Mouse (Mus musculus): ENCODE data around the gene Dock9. TPM values are rescaled to one million over a fixed set of nuclear protein-coding genes. Genes with fewer than 3 reads are reported as not detected.

The Dock9 gene
- polyA plus RNA-seq, 1 experiment from 2014 or later = 9.7 TPM

DNA sequence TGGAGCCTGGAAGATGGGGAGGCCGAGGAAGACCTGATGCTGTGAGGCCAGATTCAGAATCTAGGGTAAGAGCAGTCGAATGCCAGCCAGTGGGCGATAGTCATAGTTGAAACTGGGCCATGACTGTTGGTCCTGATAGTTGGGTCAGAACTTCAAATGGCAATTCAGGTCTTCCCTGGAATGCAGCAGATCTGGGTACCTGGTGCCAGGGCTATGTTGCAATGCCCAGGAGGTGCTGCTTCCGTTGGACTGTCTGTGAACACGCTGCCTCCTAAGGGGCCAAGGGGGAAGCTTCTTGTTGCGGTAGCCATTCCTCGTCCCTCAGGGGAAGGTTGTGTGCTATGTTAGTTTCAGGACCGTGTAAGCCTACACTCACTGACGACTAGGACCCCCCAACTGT, 266.8 kb downstream of the Dock9 start:
- Histone ChIP-seq H3K27ac (replicated peaks) (no peak overlapping the region), H3K4me3 (replicated peaks) (no peak overlapping the region), H3K9ac (replicated peaks) (no peak overlapping the region), H3K4me2 (no peak overlapping the region), H3K9me3 (replicated peaks) (no peaks in the 10 kb centered on the region), H3K27me3 (replicated peaks) (no peaks in the 10 kb centered on the region), H3K4me1 (no peaks in the 10 kb centered on the region), H3K36me3 (no peaks in the 10 kb centered on the region)
- 87% methylated on average over 9 of the region's 9 CpGs for WGBS
- no peak for ATAC-seq (ENCODE audit: low FRiP score)

- no peaks in the 10 kb centered on the region for H3K27me3 ChIP-seq (replicated peaks)
- no peak overlapping the region for H3K4me2 ChIP-seq
- H3K9ac ChIP-seq (replicated peaks) = no peak overlapping the region
- 91% methylated on average over 3 of the region's 3 CpGs for WGBS
- no peaks in the 10 kb centered on the region for H3K4me1 ChIP-seq
- H3K4me3 ChIP-seq (replicated peaks) = no peak overlapping the region
- no peaks in the 10 kb centered on the region for H3K36me3 ChIP-seq
- H3K27ac ChIP-seq (replicated peaks) = no peak overlapping the region
- no peak for ATAC-seq (ENCODE audit: low FRiP score)
- H3K9me3 ChIP-seq (replicated peaks) = no peaks in the 10 kb centered on the region
These were observed 269.8 kb downstream of the Dock9 start for GRCm38 (mm10) chr14:121527883-121528282.

GRCm38 (mm10) chr14:121527201-121527600, 270.4 kb downstream of the Dock9 start:
- ATAC-seq (ENCODE audit: low FRiP score) = no peak
- Histone ChIP-seq H3K27me3 (replicated peaks) (no peaks in the 10 kb centered on the region), H3K4me3 (replicated peaks) (no peak overlapping the region), H3K9me3 (replicated peaks) (no peaks in the 10 kb centered on the region), H3K4me2 (no peak overlapping the region), H3K27ac (replicated peaks) (no peak overlapping the region), H3K9ac (replicated peaks) (no peak overlapping the region), H3K4me1 (no peaks in the 10 kb centered on the region), H3K36me3 (no peaks in the 10 kb centered on the region)
- 85% methylated on average over 1 of the region's 1 CpGs for WGBS

GRCm38 (mm10) chr14:121521709-121522108, 275.9 kb downstream of the Dock9 start:
- no peaks in the 10 kb centered on the region for H3K9me3 ChIP-seq (replicated peaks)
- H3K27ac ChIP-seq (replicated peaks) = no peak overlapping the region
- no peak overlapping the region for H3K4me2 ChIP-seq
- H3K4me3 ChIP-seq (replicated peaks) = no peak overlapping the region
- no peaks in the 10 kb centered on the region for H3K27me3 ChIP-seq (replicated peaks)
- H3K9ac ChIP-seq (replicated peaks) = no peak overlapping the region
- 76% methylated on average over 4 of the region's 4 CpGs for WGBS
- no peaks in the 10 kb centered on the region for H3K36me3 ChIP-seq
- H3K4me1 ChIP-seq = 0 out of 2 replicates have a peak, but pooled peaks cover 5% of the 10 kb centered on the region
- ATAC-seq (ENCODE audit: low FRiP score) = no peak

GRCm38 (mm10) chr14:121516881-121517280, 280.8 kb downstream of the Dock9 start:
- Histone ChIP-seq H3K9ac (replicated peaks) (no peak overlapping the region), H3K4me2 (no peak overlapping the region), H3K4me3 (replicated peaks) (no peak overlapping the region), H3K27ac (replicated peaks) (no peak overlapping the region), H3K36me3 (no peaks in the 10 kb centered on the region), H3K27me3 (replicated peaks) (no peaks in the 10 kb centered on the region), H3K4me1 (0 out of 2 replicates have a peak, but pooled peaks cover 5% of the 10 kb centered on the region), H3K9me3 (replicated peaks) (no peaks in the 10 kb centered on the region)
- no peak for ATAC-seq (ENCODE audit: low FRiP score)
- 87% methylated on average over 5 of the region's 5 CpGs for WGBS

GRCm38 (mm10) chr14:121508929-121509328, 288.7 kb downstream of the Dock9 start:
- no peak for ATAC-seq (ENCODE audit: low FRiP score)
- no peak overlapping the region for H3K9ac ChIP-seq (replicated peaks)
- peaks cover 24% of the 10 kb centered on the region for H3K27me3 ChIP-seq (replicated peaks)
- no peak overlapping the region for H3K4me2 ChIP-seq
- H3K4me3 ChIP-seq (replicated peaks) = no peak overlapping the region
- H3K4me1 ChIP-seq = 0 out of 2 replicates have a peak, but pooled peaks cover 4% of the 10 kb centered on the region
- no peaks in the 10 kb centered on the region for H3K36me3 ChIP-seq
- no peaks in the 10 kb centered on the region for H3K9me3 ChIP-seq (replicated peaks)
- H3K27ac ChIP-seq (replicated peaks) = no peak overlapping the region
- WGBS = 83% methylated on average over 2 of the region's 2 CpGs

DNA sequence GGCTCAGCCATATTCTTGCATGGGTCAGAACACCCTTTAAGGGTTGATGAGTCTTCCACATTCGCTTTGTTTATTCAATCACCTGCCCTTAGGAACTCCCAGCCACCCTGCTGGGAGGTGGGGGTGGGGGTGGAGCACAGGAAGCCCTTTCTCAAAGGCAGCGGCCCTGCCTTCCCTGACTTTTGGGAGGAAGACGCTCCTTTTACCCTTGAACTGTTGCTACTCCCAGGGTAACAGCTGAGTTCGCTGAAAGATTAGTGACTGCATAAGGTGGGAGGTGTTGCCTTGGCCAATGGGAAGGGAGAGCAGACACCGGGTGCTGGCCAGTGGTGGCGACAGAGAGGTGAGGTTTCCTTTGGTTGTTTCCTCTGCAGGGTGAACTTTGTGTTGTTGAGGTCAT, 291.3 kb downstream of the Dock9 start:
- H3K36me3 ChIP-seq = no peaks in the 10 kb centered on the region
- H3K4me1 ChIP-seq = 0 out of 2 replicates have a peak, but pooled peaks cover 4% of the 10 kb centered on the region
- no peaks in the 10 kb centered on the region for H3K9me3 ChIP-seq (replicated peaks)
- H3K27me3 ChIP-seq (replicated peaks) = peaks cover 29% of the 10 kb centered on the region
- ATAC-seq (ENCODE audit: low FRiP score) = no peak
- H3K4me3 ChIP-seq (replicated peaks) = no peak overlapping the region
- no peak overlapping the region for H3K9ac ChIP-seq (replicated peaks)
- no peak overlapping the region for H3K27ac ChIP-seq (replicated peaks)
- WGBS = 19% methylated on average over 6 of the region's 6 CpGs
- no peak overlapping the region for H3K4me2 ChIP-seq

- Histone ChIP-seq H3K4me2 (no peak overlapping the region), H3K4me1 (0 out of 2 replicates have a peak, but pooled peaks cover 4% of the 10 kb centered on the region), H3K27me3 (replicated peaks) (peaks cover 29% of the 10 kb centered on the region), H3K4me3 (replicated peaks) (no peak overlapping the region), H3K9me3 (replicated peaks) (no peaks in the 10 kb centered on the region), H3K27ac (replicated peaks) (no peak overlapping the region), H3K36me3 (no peaks in the 10 kb centered on the region), H3K9ac (replicated peaks) (no peak overlapping the region)
- ATAC-seq (ENCODE audit: low FRiP score) = no peak
- WGBS = 30% methylated on average over 9 of the region's 9 CpGs
These were observed 292.2 kb downstream of the Dock9 start for GRCm38 (mm10) chr14:121505485-121505860.

GRCm38 (mm10) chr14:121504781-121505484, 292.7 kb downstream of the Dock9 start, which contains the start of gene Slc15a1:
Gene Slc15a1, minus strand, starts transcription at chr14:121505252.
- Histone ChIP-seq H3K27ac (replicated peaks) (no peak within 1 kb of the TSS), H3K9ac (replicated peaks) (no peak within 1 kb of the TSS), H3K9me3 (replicated peaks) (no peaks in the 10 kb centered on the region), H3K4me2 (peak within 1 kb of the TSS; percentile 36), H3K4me3 (replicated peaks) (0 out of 2 replicates have a peak within 1 kb of the TSS, but pooled peaks have one; percentile 0), H3K27me3 (replicated peaks) (peaks cover 29% of the 10 kb centered on the region), H3K36me3 (no peaks in the 10 kb centered on the region), H3K4me1 (0 out of 2 replicates have a peak, but pooled peaks cover 4% of the 10 kb centered on the region)
- 12% methylated on average over 33 of the region's 33 CpGs for WGBS
- ATAC-seq (ENCODE audit: low FRiP score) = no peak

GRCm38 (mm10) chr14:121500577-121500976, 297.1 kb downstream of the Dock9 start:
- no peaks in the 10 kb centered on the region for H3K9me3 ChIP-seq (replicated peaks)
- no peak for ATAC-seq (ENCODE audit: low FRiP score)
- peaks cover 21% of the 10 kb centered on the region for H3K27me3 ChIP-seq (replicated peaks)
- H3K27ac ChIP-seq (replicated peaks) = no peak overlapping the region
- H3K4me3 ChIP-seq (replicated peaks) = no peak overlapping the region
- H3K4me1 ChIP-seq = 0 out of 2 replicates have a peak, but pooled peaks cover 4% of the 10 kb centered on the region
- H3K4me2 ChIP-seq = no peak overlapping the region
- H3K9ac ChIP-seq (replicated peaks) = no peak overlapping the region
- no peaks in the 10 kb centered on the region for H3K36me3 ChIP-seq
- WGBS = 85% methylated on average over 2 of the region's 2 CpGs

GRCm38 (mm10) chr14:121499769-121500168, 297.9 kb downstream of the Dock9 start:
- no peaks in the 10 kb centered on the region for H3K9me3 ChIP-seq (replicated peaks)
- no peaks in the 10 kb centered on the region for H3K36me3 ChIP-seq
- H3K4me3 ChIP-seq (replicated peaks) = no peak overlapping the region
- H3K27me3 ChIP-seq (replicated peaks) = peaks cover 13% of the 10 kb centered on the region
- 0 out of 2 replicates have a peak, but pooled peaks cover 1% of the 10 kb centered on the region for H3K4me1 ChIP-seq
- no peak overlapping the region for H3K4me2 ChIP-seq
- no peak overlapping the region for H3K9ac ChIP-seq (replicated peaks)
- WGBS = 81% methylated on average over 1 of the region's 1 CpGs
- ATAC-seq (ENCODE audit: low FRiP score) = no peak
- no peak overlapping the region for H3K27ac ChIP-seq (replicated peaks)

GRCm38 (mm10) chr14:121497800-121498199, 299.8 kb downstream of the Dock9 start:
- ATAC-seq (ENCODE audit: low FRiP score) = no peak
- Histone ChIP-seq H3K4me1 (no peaks in the 10 kb centered on the region), H3K36me3 (no peaks in the 10 kb centered on the region), H3K9ac (replicated peaks) (no peak overlapping the region), H3K27me3 (replicated peaks) (no peaks in the 10 kb centered on the region), H3K4me2 (no peak overlapping the region), H3K9me3 (replicated peaks) (no peaks in the 10 kb centered on the region), H3K27ac (replicated peaks) (no peak overlapping the region), H3K4me3 (replicated peaks) (no peak overlapping the region)
- WGBS = 87% methylated on average over 1 of the region's 1 CpGs
